In genomic region chr9:108506901-108507300, GRCm38 (mm10) we compare ENCODE assay signal across 8 mouse cellular contexts. TPM values are rescaled to one million over a fixed set of nuclear protein-coding genes. Genes with fewer than 3 reads are reported as not detected.
DNase-seq lines count a peak whose midpoint lies in the region; ATAC-seq lines count a peak whose summit lies in the region.

No protein-coding gene starts in this region.

- H3K9me3 ChIP-seq in kidney, embryonic 14.5 days (ENCODE audit: control insufficient read depth, low read length), result no peaks in the 10 kb centered on the region
- H3K9me3 ChIP-seq in embryonic facial prominence, embryonic 13.5 days, result no peaks in the 10 kb centered on the region
- H3K9me3 ChIP-seq in hindbrain, embryonic 12.5 days (replicated peaks), result no peaks in the 10 kb centered on the region

- H3K4me1 ChIP-seq in kidney, embryonic 14.5 days (ENCODE audit: control insufficient read depth, insufficient read depth, low read length), result peaks cover 8% of the 10 kb centered on the region
- H3K4me1 ChIP-seq in embryonic facial prominence, embryonic 13.5 days, result peaks cover 15% of the 10 kb centered on the region
- peaks cover 18% of the 10 kb centered on the region for H3K4me1 ChIP-seq in hindbrain, embryonic 12.5 days

- WGBS in kidney, embryonic 14.5 days, result 86% methylated on average over 7 of the region's 7 CpGs
- WGBS in embryonic facial prominence, embryonic 13.5 days, result 86% methylated on average over 7 of the region's 7 CpGs
- 91% methylated on average over 7 of the region's 7 CpGs for WGBS in hindbrain, embryonic 12.5 days
- WGBS in macrophage (ENCODE audit: missing documents), result 94% methylated on average over 7 of the region's 7 CpGs

- H3K4me3 ChIP-seq in kidney, embryonic 14.5 days (ENCODE audit: low read length), result peak overlapping the region; percentile 85; the same call in 1 of the 2 replicates
- peak overlapping the region; percentile 84; the same call in 1 of the 2 replicates for H3K4me3 ChIP-seq in embryonic facial prominence, embryonic 13.5 days
- H3K4me3 ChIP-seq in hindbrain, embryonic 12.5 days, result peak overlapping the region; percentile 69; the same call in 1 of the 2 replicates
- H3K4me3 ChIP-seq in macrophage (ENCODE audit: inconsistent target), result peak overlapping the region; percentile 79; the same call in 1 of the 2 replicates

- peak overlapping the region; percentile 79 for H3K27ac ChIP-seq in kidney, embryonic 14.5 days (ENCODE audit: low read depth, low read length)
- peak overlapping the region; percentile 60; the same call in 1 of the 2 replicates for H3K27ac ChIP-seq in embryonic facial prominence, embryonic 13.5 days
- H3K27ac ChIP-seq in hindbrain, embryonic 12.5 days, result no peak overlapping the region
- no peak overlapping the region for H3K27ac ChIP-seq in macrophage

- H3K4me2 ChIP-seq in kidney, embryonic 14.5 days (replicated peaks; ENCODE audit: low read depth, low read length), result peak overlapping the region; percentile 71
- H3K4me2 ChIP-seq in embryonic facial prominence, embryonic 13.5 days, result peak overlapping the region; percentile 89
- peak overlapping the region; percentile 88 for H3K4me2 ChIP-seq in hindbrain, embryonic 12.5 days (replicated peaks)

- H3K9ac ChIP-seq in kidney, embryonic 14.5 days (ENCODE audit: low read depth, low read length), result no peak overlapping the region
- peak overlapping the region; percentile 85; the same call in 1 of the 2 replicates for H3K9ac ChIP-seq in embryonic facial prominence, embryonic 13.5 days
- no peak overlapping the region for H3K9ac ChIP-seq in hindbrain, embryonic 12.5 days

- H3K79me2 ChIP-seq in macrophage (ENCODE audit: inconsistent target), result peaks cover 20% of the 10 kb centered on the region

- no peak for ATAC-seq in kidney, embryonic 14.5 days (ENCODE audit: low FRiP score, low TSS enrichment)
- no peak for ATAC-seq in embryonic facial prominence, embryonic 13.5 days (ENCODE audit: insufficient number of reproducible peaks, insufficient read depth, low FRiP score, low TSS enrichment, low read depth)
- ATAC-seq in hindbrain, embryonic 12.5 days (ENCODE audit: low FRiP score), result no peak
- no peak for ATAC-seq in megakaryocyte progenitor cell, adult 5-6 weeks (replicated peaks; ENCODE audit: poor library complexity)

- no peaks in the 10 kb centered on the region for H3K27me3 ChIP-seq in kidney, embryonic 14.5 days (ENCODE audit: control insufficient read depth, insufficient read depth, low read length)
- no peaks in the 10 kb centered on the region for H3K27me3 ChIP-seq in embryonic facial prominence, embryonic 13.5 days
- H3K27me3 ChIP-seq in hindbrain, embryonic 12.5 days, result no peaks in the 10 kb centered on the region

- DNase-seq in kidney, adult 8-10 months, result no peak
- DNase-seq in adrenal gland, postnatal 10 days, result no peak
- DNase-seq in frontal cortex, postnatal 14 days (ENCODE audit: low spot score in 2 of 2), result no peak

- peaks cover 35% of the 10 kb centered on the region for H3K36me3 ChIP-seq in kidney, embryonic 14.5 days (ENCODE audit: control insufficient read depth, insufficient read depth, low read length)
- H3K36me3 ChIP-seq in embryonic facial prominence, embryonic 13.5 days, result peaks cover 44% of the 10 kb centered on the region
- H3K36me3 ChIP-seq in hindbrain, embryonic 12.5 days, result peaks cover 41% of the 10 kb centered on the region
- peaks cover 36% of the 10 kb centered on the region for H3K36me3 ChIP-seq in macrophage (ENCODE audit: inconsistent target)

RNA-seq across cellular contexts. Expression of gene Qars, which starts 0.6 kb away (rescaled TPM):
- 99.1 and 117 TPM in 2 replicates for polyA plus RNA-seq in kidney, embryonic 14.5 days (2014; fragmentation: Nextera tagmentation; extraction: Ambion mirVana)
- polyA plus RNA-seq in embryonic facial prominence, embryonic 13.5 days (2015; fragmentation: Nextera tagmentation; extraction: Ambion mirVana), result 116 and 124 TPM in 2 replicates
- 82.9 and 94.0 TPM in 2 replicates for polyA plus RNA-seq in hindbrain, embryonic 12.5 days (2016; fragmentation: Nextera tagmentation; extraction: Ambion mirVana)
- total RNA-seq in macrophage (2018; cell fraction: chromatin; rRNA removed), result 100 to 1,000 TPM in 21 of 26 experiments, 10 to 100 TPM in 5; 69.2 to 275 (median 158) TPM
- 100 to 1,000 TPM in 1 of 26 experiments, 10 to 100 TPM in 25; 61.0 to 105 (median 72.8) TPM for total RNA-seq in macrophage (2018; cell fraction: cytosol; rRNA removed)
- 100 to 1,000 TPM in 3 of 26 experiments, 10 to 100 TPM in 23; 48.2 to 112 (median 73.8) TPM for total RNA-seq in macrophage (2018; cell fraction: nucleus; rRNA removed)
- 77.0 to 179 TPM (median 87.2 TPM) in 3 replicates for polyA plus RNA-seq in macrophage (2018)
- total RNA-seq in adrenal gland, postnatal 10 days (2021), result 100 to 1,000 TPM; 137 to 147 TPM
- total RNA-seq in megakaryocyte progenitor cell, adult 5-6 weeks (2015), result 177 and 194 TPM in 2 replicates
- 184 and 188 TPM in 2 replicates for total RNA-seq in megakaryocyte progenitor cell, adult 5-6 weeks (2017)

RNA-seq across cellular contexts. Expression of gene Qrich1, which starts 9.7 kb away (rescaled TPM):
- 91.0 and 139 TPM in 2 replicates for polyA plus RNA-seq in kidney, embryonic 14.5 days (2014; fragmentation: Nextera tagmentation; extraction: Ambion mirVana)
- polyA plus RNA-seq in embryonic facial prominence, embryonic 13.5 days (2015; fragmentation: Nextera tagmentation; extraction: Ambion mirVana), result 123 and 128 TPM in 2 replicates
- 162 and 171 TPM in 2 replicates for polyA plus RNA-seq in hindbrain, embryonic 12.5 days (2016; fragmentation: Nextera tagmentation; extraction: Ambion mirVana)
- total RNA-seq in macrophage (2018; cell fraction: chromatin; rRNA removed), result 100 to 1,000 TPM; 179 to 272 (median 223) TPM
- total RNA-seq in macrophage (2018; cell fraction: cytosol; rRNA removed), result 100 to 1,000 TPM in 11 of 26 experiments, 10 to 100 TPM in 15; 80.0 to 117 (median 98.1) TPM
- total RNA-seq in macrophage (2018; cell fraction: nucleus; rRNA removed), result 100 to 1,000 TPM; 147 to 222 (median 180) TPM
- 73.2 to 92.9 TPM (median 77.3 TPM) in 3 replicates for polyA plus RNA-seq in macrophage (2018)
- total RNA-seq in adrenal gland, postnatal 10 days (2021), result 100 to 1,000 TPM; 108 to 129 TPM
- 92.3 and 107 TPM in 2 replicates for total RNA-seq in megakaryocyte progenitor cell, adult 5-6 weeks (2015)
- total RNA-seq in megakaryocyte progenitor cell, adult 5-6 weeks (2017), result 133 and 134 TPM in 2 replicates

RNA-seq across cellular contexts. Expression of gene Usp19, which starts 16.5 kb away (rescaled TPM):
- polyA plus RNA-seq in kidney, embryonic 14.5 days (2014; fragmentation: Nextera tagmentation; extraction: Ambion mirVana), result 45.4 and 69.4 TPM in 2 replicates
- 75.9 and 77.2 TPM in 2 replicates for polyA plus RNA-seq in embryonic facial prominence, embryonic 13.5 days (2015; fragmentation: Nextera tagmentation; extraction: Ambion mirVana)
- 107 and 112 TPM in 2 replicates for polyA plus RNA-seq in hindbrain, embryonic 12.5 days (2016; fragmentation: Nextera tagmentation; extraction: Ambion mirVana)
- 100 to 1,000 TPM; 166 to 495 (median 318) TPM for total RNA-seq in macrophage (2018; cell fraction: chromatin; rRNA removed)
- total RNA-seq in macrophage (2018; cell fraction: cytosol; rRNA removed), result 10 to 100 TPM; 43.6 to 81.6 (median 58.9) TPM
- total RNA-seq in macrophage (2018; cell fraction: nucleus; rRNA removed), result 100 to 1,000 TPM; 113 to 227 (median 153) TPM
- polyA plus RNA-seq in macrophage (2018), result 33.8 to 68.8 TPM (median 46.3 TPM) in 3 replicates
- 100 to 1,000 TPM; 124 to 156 TPM for total RNA-seq in adrenal gland, postnatal 10 days (2021)
- total RNA-seq in megakaryocyte progenitor cell, adult 5-6 weeks (2015), result 33.4 and 36.1 TPM in 2 replicates
- total RNA-seq in megakaryocyte progenitor cell, adult 5-6 weeks (2017), result 38.0 and 47.0 TPM in 2 replicates

RNA-seq across cellular contexts. Expression of gene Lamb2, which starts 27.4 kb away (rescaled TPM):
- polyA plus RNA-seq in kidney, embryonic 14.5 days (2014; fragmentation: Nextera tagmentation; extraction: Ambion mirVana), result 21.5 and 31.9 TPM in 2 replicates
- polyA plus RNA-seq in embryonic facial prominence, embryonic 13.5 days (2015; fragmentation: Nextera tagmentation; extraction: Ambion mirVana), result 51.1 and 63.2 TPM in 2 replicates
- polyA plus RNA-seq in hindbrain, embryonic 12.5 days (2016; fragmentation: Nextera tagmentation; extraction: Ambion mirVana), result 44.1 and 44.8 TPM in 2 replicates
- 10 to 100 TPM in 1 of 26 experiments, 1 to 10 TPM in 8, under 1 TPM in 7, not detected in 10; 0.13 to 44.7 (median 1.1) TPM for total RNA-seq in macrophage (2018; cell fraction: chromatin; rRNA removed)
- total RNA-seq in macrophage (2018; cell fraction: cytosol; rRNA removed), result 1 to 10 TPM in 3 of 26 experiments, under 1 TPM in 19, not detected in 4; 0.03 to 1.5 (median 0.41) TPM
- total RNA-seq in macrophage (2018; cell fraction: nucleus; rRNA removed), result 1 to 10 TPM in 5 of 26 experiments, under 1 TPM in 13, not detected in 8; 0.10 to 6.3 (median 0.86) TPM
- 0.26 to 0.92 TPM (median 0.40 TPM) in 3 replicates for polyA plus RNA-seq in macrophage (2018)
- 100 to 1,000 TPM; 108 to 131 TPM for total RNA-seq in adrenal gland, postnatal 10 days (2021)
- total RNA-seq in megakaryocyte progenitor cell, adult 5-6 weeks (2015), result 0.05 and 0.32 TPM in 2 replicates
- 0.08 TPM in 1 of 2 replicates, not detected in the other for total RNA-seq in megakaryocyte progenitor cell, adult 5-6 weeks (2017)

RNA-seq across cellular contexts. Expression of gene Klhdc8b, which starts 45.5 kb away (rescaled TPM):
- polyA plus RNA-seq in kidney, embryonic 14.5 days (2014; fragmentation: Nextera tagmentation; extraction: Ambion mirVana), result 21.6 and 22.9 TPM in 2 replicates
- 36.5 and 42.8 TPM in 2 replicates for polyA plus RNA-seq in embryonic facial prominence, embryonic 13.5 days (2015; fragmentation: Nextera tagmentation; extraction: Ambion mirVana)
- 57.7 and 57.9 TPM in 2 replicates for polyA plus RNA-seq in hindbrain, embryonic 12.5 days (2016; fragmentation: Nextera tagmentation; extraction: Ambion mirVana)
- total RNA-seq in macrophage (2018; cell fraction: chromatin; rRNA removed), result 10 to 100 TPM; 17.2 to 49.6 (median 34.8) TPM
- 1 to 10 TPM in 9 of 26 experiments, under 1 TPM in 17; 0.10 to 3.1 (median 0.67) TPM for total RNA-seq in macrophage (2018; cell fraction: cytosol; rRNA removed)
- 10 to 100 TPM in 24 of 26 experiments, 1 to 10 TPM in 2; 7.4 to 27.6 (median 18.3) TPM for total RNA-seq in macrophage (2018; cell fraction: nucleus; rRNA removed)
- 1.5 to 1.9 TPM (median 1.6 TPM) in 3 replicates for polyA plus RNA-seq in macrophage (2018)
- total RNA-seq in adrenal gland, postnatal 10 days (2021), result 10 to 100 TPM; 25.6 to 34.8 TPM
- 0.46 and 1.1 TPM in 2 replicates for total RNA-seq in megakaryocyte progenitor cell, adult 5-6 weeks (2015)
- total RNA-seq in megakaryocyte progenitor cell, adult 5-6 weeks (2017), result 4.1 and 8.1 TPM in 2 replicates

Comparison
In these comparisons a context has a peak if more than half of its experiments do, and no peak if none do; other contexts are left out.
1. H3K27ac ChIP-seq: peak in kidney, embryonic 14.5 days (single experiment) and embryonic facial prominence, embryonic 13.5 days (single experiment); none in hindbrain, embryonic 12.5 days (single experiment) and macrophage (single experiment).
2. Peak in every context shown above with its lines, with median percentiles within 50 percentile points of each other: H3K4me2 ChIP-seq and H3K4me3 ChIP-seq.